Mouse (Mus musculus) liver, postnatal 0 days (tissue): ENCODE measurements around the gene Hs1bp3.
A peak's percentile ranks its signal among the peaks of the same experiment; 100 is the strongest.

Experiments
- CTCF ChIP-seq: sonication (generic); IDR thresholded peaks from 2 replicates; pipeline ENCODE4 v1.5.1; 2016; ENCODE audit warnings: antibody characterized with exemption, low read depth
- EP300 ChIP-seq: IDR thresholded peaks from 2 replicates; pipeline ENCODE4 v1.6.1; 2016; ENCODE audit warnings: antibody characterized with exemption, low read depth, mild to moderate bottlenecking

GRCm38 (mm10) chr12:8344897-8345296, 31.7 kb downstream of the Hs1bp3 start:
- TF ChIP-seq CTCF: no peak
- TF ChIP-seq EP300: peak; percentile 78; the same call in 1 of the 2 replicates
